Mouse (Mus musculus) adipocyte (in vitro differentiated cells): ENCODE data around the gene 1700001L19Rik.
"Not testable (repeated sequence)": the region's sequence is repeated elsewhere in the genome, so short reads cannot be mapped to it uniquely, and the experiment has no call there.

Experiments used
- DNase-seq: peaks from one replicate; pipeline ENCODE4 v3.0.0-alpha.2; 2016; ENCODE audit warnings: low spot score

1700001L19Rik gene

DNA sequence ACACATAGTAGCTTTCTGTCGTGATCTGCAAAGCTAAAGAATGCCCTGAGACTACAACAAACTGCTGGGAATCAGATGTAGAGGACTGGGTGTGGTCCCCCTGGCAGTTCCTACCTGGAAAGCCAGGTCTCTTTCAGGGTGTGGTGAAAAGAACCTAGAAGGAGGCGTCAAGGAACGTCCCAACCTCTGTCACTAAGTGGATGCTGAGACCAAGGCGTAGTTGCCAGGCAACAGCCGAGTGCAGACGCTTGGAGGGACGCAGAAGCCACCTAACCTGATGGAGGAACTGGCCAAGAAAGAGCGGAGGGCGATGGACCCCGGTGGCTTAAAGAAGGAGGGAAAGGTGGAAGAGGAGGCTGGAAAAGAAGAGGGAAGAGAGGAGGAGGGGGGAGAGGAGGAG lies at the start of gene 1700001L19Rik:
Gene 1700001L19Rik (plus strand): TSS at position 223 of the 400 bp plus-strand sequence.
- DNase-seq, result no peak

DNA sequence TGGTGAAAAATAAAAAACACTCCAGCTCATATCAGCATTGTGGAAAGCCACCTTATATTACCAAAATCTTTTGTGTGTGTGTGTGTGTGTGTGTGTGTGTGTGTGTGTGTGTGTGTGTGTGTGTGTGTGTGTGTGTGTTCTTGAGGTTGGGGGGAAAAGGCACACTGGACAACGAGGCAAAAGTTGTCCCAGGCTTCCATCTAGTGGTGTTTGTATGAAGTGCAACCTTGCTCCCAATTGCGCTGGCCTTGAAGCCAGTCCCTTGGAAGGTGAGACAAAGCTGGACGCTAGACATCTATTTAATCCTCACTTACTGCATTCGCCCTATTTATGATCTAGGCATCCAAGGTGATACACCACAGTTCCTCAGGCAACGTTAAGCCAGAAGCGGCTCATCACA lies 43.8 kb upstream of the 1700001L19Rik start:
- DNase-seq, result not testable (repeated sequence)

DNA sequence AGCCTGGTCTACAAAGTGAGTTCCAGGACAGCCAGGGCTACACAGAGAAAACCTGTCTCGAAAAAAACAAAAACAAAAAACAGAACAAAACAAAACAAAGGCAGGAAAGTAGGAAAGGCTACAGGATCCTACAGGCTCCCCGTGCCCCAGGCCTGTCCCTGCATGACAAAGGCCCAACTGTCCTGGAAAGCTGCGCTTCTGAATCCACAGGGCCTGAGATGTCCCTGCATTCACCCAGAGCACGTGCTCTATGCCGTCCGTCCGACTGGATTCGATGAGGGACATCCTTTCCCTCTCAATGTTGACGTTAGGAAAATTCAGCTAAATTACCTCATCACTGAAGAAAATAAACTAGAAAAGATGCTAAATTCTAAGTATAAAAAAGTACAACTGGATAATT lies 29.1 kb upstream of the 1700001L19Rik start:
- DNase-seq, result no peak

DNA sequence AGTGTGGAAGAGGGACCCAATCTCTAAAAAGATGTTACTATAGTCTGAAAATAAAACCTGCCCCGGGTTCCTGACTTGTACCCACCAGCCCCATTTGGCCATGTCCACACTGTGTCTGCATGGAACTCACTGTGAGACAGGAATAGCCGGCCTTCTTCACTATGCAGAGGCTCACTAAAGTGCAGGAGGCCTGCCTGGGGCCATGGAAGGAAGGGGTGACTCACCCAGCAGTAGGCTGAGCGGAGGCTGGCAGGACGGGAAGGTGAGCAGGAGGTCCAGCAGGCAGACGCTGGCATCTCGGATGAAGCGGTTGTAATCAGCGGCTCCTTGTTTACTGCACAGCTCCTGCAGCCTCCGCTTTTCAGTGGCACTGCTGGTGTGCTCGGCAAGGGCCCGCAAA lies 28.7 kb upstream of the 1700001L19Rik start:
- no peak for DNase-seq

DNA sequence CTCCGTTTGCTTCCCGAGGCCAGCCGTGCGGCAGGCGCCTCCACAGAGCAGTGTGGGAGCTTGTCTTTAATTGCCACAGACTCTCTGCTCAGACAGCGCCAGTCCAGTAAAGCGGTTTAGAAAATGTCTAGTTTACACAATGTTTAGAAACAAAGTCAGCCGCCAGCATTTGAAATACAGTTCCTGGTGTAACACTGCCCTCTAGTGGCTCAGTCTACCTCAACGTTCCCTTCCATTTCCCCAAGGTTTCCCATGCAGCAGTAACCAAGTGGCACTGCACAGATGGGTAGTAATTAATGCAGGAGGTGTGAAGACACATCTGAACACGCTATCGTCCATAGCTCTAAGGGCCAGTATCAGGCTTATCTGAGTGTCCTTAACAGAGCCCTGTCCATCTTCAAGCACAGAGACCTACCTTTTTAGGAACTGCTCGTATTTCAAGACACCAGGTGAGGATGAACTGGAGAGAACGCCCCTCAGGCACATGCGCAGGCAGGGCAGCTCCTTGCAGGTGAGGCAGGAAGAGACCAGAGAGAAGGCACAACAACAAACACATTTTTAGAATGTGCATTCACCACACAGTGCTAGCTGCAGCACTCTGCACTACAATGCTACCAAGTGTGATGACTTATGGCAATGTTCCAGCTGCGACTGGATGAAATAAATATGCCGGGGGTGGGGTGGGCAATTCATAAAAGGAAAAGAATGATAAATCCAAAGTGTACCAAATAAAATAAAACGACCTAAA lies 27.5 kb upstream of the 1700001L19Rik start:
- DNase-seq, result peak; percentile 78

DNA sequence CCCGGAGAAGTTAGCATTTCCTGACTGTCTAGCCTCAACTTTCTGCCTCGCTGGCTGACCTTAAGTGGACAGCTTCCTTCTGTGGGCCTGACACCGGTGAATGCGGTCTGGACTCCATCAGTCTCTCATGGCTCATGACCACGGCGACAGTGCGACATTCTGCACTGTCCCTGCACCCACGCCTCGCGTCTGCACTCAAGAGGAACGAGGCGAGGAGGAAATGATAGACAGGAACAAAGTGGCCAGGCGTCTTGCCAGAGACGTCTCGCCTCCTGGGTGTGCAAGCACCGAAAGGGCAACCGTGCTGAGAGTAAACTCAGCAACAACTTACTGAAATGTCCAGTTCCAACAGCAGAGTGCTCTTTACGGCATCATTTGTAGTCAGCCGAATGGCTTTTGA lies 25.0 kb upstream of the 1700001L19Rik start:
- no peak for DNase-seq

DNA sequence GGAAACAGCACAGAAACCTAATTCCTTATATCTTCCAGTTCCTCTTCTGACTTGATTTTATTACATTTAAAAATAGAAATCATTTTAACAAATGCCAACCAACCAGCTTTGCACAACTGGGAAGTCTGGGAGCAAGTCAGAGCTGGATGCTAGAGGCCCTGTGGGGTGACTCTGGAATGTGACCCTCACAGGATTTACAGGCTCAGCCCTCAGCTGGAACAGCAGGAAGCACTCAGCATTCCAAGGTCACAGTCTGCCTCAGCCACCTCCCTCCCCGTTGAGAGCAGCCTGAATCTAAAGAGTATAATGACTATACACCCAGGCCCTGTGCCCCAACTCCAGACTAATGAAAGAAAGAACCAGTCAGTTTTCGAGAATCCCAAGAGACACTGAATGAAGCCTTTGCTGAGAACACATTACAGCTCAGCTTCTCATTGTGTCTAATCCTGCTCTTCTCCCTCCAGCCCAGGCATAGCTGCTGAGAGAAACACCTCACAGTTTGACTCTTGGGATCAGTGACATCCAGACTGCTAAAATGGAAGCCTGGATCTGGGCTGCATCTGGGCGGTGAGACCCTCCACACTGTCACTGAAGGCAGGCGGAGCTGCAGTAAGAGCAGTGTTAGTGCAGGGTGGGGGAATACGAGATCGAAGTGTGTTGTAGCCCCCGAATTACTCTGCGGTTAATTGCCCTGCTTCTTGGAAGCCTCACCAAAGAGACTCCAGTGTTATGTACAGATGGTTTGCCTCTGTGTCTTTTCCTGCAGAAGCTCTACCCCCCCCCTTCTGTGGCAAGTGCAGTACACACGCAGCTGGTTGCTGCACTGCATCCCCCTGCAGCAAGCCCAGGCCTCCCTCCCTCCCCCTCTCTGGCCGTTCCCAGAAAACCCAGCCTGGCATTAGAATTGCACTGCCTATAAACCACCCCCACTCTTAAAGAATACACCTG lies 24.0 kb upstream of the 1700001L19Rik start:
- no peak for DNase-seq

DNA sequence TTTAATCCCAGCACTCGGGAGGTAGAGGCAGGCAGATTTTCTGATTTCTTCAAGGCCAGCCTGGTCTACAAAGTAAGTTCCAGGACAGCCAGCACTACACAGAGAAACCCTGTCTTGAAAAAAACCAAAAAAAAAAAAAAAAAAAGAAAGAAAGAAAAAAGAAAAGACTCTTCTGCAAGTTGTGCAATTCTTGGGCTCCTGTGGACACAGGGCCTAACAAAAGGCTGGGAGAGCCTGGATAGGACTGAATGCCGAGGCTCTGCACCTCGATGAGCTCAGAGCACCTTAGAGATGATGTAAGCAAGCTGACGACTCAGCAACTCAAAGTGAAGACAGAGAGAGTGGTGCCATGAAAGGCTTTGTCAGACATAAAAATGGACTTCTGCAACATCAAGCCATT lies 22.8 kb upstream of the 1700001L19Rik start:
- DNase-seq, result no peak

DNA sequence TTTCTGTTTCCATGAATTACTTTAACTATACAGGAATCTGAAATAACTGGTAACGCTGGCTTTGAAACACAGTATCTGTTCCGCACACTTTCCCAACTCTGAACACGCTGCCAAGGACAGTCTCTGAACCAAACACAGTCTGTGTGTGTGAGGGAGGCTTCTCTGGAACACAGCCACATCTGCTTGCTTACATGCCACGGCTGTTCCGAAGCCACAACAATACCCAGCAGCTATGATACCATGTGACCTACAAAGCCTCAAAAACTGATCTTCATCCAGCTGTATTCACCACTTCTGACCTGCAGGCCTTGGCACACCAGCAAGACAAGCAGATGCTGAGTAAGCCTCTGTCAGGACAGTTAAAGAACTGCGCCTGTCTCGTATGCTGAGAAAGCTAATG lies 19.3 kb upstream of the 1700001L19Rik start:
- DNase-seq, result peak; percentile 42

DNA sequence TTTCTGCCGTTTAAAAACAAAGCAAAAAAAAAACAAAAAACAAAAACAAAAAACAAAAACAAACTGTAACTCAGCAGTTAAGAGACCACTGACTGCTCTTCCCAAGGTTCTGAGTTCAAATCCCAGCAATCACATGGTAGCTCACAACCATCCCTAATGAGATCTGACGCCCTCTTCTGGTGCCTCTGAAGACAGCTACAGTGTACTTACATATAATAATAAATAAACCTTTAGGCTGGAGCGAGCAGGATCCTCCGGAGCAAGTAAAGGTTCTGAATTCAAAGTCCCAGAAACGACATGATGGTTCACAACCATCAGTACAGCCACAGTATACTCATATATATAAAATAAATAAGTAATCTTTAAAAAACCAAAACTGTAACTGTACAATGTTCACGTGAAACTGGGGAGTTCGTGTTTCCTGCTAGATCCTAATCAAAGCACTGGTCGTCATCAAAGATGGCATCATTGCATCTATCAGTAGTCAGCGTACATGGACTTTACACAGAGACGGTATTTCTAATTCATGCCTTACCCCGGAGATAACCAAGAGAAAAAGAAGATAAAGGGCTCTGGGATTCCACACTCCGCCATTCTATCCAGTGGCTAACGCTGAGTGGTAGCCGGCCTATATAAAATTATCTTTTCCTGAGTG lies 16.0 kb upstream of the 1700001L19Rik start:
- DNase-seq, result no peak

DNA sequence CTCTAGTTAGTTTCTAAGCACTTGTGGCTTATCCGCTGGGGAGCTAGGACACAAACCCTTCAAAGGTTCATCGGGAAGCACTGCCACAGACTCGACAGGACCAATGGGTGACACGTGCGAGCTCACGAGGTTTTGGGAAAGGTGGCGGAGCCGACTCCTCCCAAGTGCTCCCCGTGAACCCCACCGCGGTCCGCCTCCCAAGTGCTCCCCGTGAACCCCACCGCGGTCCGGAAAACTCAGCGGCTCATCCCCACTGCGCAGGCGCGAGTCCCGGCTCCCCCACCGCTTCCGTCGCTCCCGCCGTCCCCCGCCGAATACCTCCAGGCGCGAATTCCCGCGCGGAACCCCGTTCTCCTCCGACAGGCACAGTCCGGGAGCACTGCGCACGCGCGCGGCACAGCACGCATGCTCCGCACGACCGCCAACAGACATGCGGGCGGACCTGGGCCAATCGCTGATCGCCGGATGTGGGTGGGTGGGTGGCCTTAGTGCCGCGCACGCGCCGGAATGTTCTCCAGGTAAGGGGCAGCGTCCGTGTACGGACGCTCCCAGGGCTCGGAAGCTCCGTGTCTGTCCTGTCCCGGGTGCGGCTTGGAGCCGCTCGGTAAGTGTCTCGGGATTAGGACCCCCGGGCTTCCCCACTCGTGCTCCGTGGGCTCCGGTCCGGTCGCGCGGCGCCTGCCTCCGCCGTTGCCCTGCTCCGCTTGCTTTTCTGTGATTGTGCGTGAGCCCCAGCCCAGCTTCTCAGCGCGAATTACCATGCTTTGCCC lies 15.3 kb upstream of the 1700001L19Rik start, which contains the start of the genes Mtrr and Fastkd3:
Gene Mtrr (minus strand): TSS at position 403 of the 770 bp plus-strand sequence.
Gene Fastkd3 (plus strand): TSS at position 488 of the 770 bp plus-strand sequence.
- peak; percentile 88 for DNase-seq

DNA sequence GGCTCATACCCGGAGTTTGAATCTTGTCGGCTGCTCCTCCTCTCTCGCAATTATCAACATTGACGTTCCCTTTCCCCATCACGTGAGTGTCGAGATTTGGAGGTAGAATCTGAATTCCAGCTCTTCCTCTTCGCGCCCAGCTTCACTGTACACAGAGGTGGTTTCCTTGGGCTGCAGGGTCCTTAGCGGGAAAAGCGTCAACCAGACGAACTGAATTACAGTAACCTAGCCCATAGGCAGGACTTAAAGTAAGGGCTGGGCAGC lies 14.8 kb upstream of the 1700001L19Rik start:
- DNase-seq, result peak; percentile 17

DNA sequence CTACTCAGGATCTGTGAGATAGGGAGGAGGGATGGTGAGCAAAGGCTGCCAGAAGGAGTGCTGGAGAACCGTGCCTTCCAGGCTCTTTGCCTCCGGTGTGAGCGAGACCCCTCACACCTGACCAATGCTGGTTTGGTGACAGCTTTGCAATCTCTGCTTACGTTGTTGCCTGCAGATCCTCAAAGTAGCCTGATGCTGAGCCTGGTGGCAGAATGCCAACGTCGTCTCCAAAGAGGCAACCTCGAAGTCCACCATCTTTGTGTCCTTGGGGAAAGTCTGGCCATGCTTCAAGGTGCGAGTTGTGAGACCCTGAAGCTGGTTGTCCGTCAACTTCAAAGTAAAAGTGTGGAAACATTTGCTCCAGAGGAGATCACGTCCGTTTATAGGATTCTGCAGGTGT lies 13.3 kb upstream of the 1700001L19Rik start:
- DNase-seq, result no peak

DNA sequence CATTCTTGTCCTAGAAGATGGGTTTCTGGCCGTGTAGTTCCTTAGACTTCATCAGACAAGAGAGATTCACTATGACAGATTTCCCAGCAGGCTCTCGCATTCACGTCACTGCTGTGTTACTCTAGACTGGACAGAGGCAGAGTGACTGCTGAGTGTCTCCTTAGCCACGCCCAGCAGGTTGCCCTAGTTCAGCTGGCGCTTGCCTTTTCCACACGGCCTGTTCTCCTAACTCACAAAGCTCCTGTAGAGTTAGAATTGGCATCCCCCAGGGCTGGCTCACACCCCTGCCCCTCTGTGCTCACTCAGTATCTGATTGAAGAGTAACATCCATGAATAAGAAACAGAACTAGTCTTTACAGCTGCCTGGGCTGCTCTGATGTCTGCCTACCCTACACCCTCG lies 11.8 kb upstream of the 1700001L19Rik start:
- no peak for DNase-seq

DNA sequence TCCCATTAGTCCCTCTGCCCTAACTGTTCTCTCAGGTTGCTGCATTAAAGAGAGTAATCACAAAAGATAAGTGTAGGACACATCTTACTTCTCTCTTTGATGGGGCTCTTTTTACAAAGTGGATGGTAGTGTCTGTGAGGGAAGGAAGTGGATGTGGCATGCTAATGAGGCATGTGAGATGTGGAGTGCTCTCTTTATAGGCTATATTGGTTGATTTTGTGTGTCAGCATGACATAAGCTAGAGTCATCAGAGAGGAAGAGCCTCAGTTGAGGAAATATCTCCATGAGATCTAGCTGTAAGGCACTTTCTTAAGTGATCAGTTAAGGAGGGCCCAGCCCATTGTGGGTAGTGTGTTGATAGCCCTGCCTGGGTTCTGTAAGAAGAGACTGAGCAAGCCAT lies 8.9 kb upstream of the 1700001L19Rik start:
- DNase-seq, result no peak

DNA sequence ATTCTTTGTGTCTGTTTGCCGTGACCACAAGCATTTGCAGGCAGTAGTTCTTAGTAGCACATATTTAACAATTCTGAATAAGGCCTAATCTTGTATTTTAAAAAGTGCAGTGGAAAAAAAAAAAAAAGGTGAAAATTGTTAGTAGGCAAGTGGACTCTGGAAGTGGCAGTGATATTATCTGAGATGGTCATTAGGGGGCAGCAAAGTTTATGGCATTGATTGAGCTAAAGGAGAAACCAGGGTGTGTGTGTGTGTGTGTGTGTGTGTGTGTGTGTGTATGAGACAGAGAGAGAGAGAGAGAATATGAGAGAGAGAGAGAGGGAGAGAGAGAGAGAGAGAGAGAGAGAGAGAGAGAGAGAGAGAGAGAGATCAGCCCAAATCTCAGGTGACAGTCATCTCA lies 3.4 kb upstream of the 1700001L19Rik start:
- DNase-seq, result peak; percentile 63

DNA sequence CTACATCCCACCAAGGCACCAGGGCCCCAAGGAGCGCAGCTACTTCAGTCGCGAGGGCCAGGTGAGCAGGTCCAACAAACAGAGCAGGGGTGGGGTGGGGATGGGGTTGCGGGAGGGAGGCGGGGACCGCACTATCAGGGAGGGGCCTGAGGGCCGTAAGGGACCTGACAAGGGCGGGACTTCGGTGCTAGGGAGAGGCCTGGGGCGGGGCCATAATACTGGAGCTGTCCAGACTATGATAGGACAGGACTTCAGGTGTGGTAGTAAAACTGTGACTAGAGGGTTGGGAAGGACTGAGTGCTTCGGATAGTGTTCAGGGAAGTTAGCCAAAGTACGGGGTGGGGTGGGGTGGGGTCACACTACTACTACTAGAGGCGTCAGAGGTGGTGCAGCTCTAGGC lies 446 bp downstream of the 1700001L19Rik start:
- DNase-seq, result no peak

DNA sequence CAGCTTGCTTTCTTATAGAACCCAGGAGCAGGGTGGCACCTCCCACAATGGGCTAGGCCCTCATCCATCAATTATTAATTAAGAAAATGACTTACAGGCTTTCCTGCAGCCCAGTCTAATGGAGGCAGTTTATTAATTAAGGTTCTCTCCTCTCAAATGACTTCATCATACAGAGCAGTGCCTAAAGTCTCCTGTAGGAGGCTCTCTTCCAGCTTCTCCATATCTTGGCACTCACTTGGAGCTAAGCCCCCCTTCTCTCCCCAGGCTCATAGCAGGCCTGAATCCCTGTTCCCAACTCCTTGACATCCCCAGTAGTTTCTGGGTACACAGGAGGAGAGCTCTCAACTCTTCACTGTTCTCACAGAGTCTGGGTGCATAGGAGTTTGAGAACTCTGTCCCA lies 1.7 kb downstream of the 1700001L19Rik start:
- DNase-seq, result no peak

DNA sequence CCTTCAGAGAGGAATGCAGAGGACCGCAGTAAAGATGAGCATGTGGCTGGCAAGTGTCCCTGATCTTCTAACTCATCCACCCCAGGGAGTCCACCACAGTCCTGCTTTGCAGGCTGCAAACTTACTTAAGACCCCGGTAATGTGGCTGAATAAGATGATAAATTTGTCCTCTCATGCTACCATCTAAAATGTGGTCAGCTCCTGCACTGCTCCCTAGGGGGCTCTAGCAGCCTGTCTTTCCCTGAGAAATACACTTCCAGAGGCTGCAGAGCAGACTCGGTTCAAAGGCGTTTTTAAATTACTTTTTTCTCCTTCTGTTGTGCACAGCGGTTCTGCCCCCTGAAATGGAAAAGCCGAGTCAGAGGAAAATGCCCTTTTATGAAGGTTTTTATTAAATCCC lies 4.0 kb downstream of the 1700001L19Rik start:
- no peak for DNase-seq

DNA sequence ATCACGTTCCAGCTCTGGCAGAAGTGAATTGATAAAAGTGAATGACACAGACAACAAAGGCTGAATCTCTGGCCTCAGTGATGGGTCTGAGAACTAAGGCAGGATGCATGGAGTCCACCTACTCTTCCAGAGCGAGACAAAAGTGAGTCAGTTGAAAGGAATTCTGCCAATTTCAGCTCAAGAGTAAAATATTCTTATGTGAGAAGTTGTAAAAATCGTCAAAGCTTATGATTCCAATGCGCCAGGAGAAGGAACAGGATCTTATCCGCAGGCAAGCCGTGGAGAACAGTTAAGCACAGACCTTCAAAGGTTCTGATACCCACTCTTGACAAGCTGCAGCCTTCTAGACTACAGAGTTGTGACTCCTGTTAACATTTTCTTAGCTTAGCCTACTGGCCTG lies 5.9 kb downstream of the 1700001L19Rik start:
- DNase-seq, result no peak

DNA sequence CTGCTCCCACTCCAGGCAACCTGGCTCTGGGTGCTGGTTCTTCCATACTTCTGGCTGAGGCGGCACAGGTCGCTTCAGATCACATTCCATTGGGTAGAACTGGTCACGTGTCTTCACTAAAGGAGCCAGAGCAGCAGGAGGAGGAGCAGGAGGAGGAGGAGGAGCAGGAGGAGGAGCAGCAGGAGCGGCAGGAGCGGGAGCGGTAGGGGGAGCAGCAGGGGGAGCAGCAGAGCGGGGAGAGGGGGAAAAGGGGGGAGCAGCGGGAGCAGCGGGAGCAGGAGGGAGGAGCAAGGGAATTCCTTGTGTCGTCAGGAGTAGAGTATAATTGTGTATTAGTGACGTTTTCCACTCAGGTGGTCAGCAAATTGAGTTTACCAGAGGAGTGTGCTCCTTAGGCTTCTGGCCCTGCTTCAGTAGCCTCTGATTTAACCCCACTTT lies 8.5 kb downstream of the 1700001L19Rik start:
- DNase-seq, result no peak
